Mouse (Mus musculus) thymus, adult 18-20 months (tissue): ENCODE measurements around the gene Sit1.
A peak's percentile ranks its signal among the peaks of the same experiment; 100 is the strongest.
"Not testable (repeated sequence)": the region's sequence is repeated elsewhere in the genome, so short reads cannot be mapped to it uniquely, and the experiment has no call there.

ENCODE experiments used
- DNase-seq, 2 experiments: peaks; one replicate each; pipeline ENCODE4 v3.0.0; 2022; ENCODE audit warnings: mixed read lengths in 2 of 2

The Sit1 gene

DNA sequence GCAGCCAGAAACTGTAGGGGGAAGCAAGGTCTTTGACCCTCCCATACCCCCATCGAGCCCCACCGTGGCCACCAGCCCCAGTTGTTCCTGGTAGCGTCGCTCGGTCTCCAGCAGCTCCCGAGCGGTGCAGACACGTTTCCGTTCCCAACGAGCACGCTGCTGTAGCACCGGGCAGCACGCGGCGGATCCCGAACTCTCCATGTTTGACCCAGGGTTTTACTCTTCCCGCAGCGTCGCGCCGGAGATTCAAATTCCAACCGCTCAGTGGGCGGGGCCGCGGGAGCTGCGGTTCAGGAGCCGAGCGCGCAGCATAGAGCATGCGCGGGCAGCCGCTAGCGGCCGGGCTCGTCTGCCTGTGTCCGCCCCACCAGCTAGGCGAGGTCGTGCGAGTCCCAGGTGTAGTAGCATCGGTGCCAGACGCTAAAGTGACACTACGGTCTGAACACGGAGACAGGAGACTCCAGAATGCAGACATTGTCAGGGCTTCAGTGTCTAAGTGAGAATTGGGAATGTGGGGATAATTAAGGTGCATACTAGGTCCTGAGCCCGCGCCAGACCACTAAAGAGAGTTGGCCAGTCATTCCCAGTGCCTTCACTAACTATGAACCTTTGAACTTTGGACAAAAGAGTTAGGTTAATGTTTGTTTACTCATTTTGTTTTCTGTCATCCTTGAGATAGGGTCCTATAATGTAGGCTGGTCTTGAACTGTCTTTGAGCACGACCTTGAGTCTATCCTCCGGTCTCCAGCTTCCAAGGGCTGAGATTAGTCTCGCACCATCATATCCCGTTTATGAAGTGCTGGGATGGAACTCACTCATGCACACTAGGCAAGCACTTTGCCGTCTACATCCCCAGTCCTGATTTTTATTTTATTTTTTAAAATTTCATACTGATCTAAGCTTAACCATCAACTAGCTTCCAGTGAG lies 16.1 kb upstream of the Sit1 start, which contains the start of gene Arhgef39:
Gene Arhgef39 (minus strand): TSS at position 289 of the 927 bp plus-strand sequence.
- peak; percentile 67 for DNase-seq

DNA sequence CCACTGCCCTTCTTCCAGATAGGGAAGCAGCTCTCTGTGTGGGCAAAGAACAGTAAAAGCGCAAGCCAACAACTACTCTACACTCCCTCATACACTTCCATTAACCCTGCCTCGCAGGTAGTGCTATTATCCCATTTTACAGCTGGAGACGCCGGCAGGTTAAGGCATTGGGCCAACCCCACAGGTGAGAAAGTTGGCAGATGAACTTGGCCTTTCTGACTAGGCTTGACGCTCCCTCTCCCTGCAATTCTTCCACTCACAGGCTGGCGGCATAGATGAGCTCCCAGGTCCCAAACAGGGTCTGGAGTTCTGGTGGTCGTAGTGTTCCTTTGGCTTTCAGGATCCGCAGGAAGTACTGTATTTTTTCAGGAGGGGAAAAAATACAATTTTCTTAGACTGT lies 15.4 kb upstream of the Sit1 start:
- no peak for DNase-seq

- no peak for DNase-seq
Measured at GRCm38 (mm10) chr4:43497946-43498345, 14.4 kb upstream of the Sit1 start.

- DNase-seq, result no peak
Measured at GRCm38 (mm10) chr4:43497405-43497804, 13.9 kb upstream of the Sit1 start.

DNA sequence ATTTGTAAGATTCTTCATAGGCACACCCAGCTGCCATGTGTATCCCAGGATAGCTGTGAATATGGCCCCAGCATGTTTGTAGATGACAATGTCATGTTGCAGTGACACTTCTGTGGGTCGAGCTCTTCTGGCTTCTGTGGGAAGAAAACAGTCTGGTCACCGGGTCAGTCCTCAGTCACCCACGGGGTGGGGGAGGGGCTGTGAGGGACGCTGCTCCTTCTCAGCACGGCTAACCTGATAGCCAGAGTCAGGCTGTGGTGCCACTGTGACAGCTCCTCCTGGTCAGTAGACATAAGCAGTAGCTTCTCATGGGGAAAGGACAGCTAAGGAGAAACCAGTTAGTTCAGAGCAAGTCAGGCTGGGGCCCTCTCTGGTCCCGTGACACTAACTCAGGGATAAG lies 13.1 kb upstream of the Sit1 start:
- no peak for DNase-seq

DNA sequence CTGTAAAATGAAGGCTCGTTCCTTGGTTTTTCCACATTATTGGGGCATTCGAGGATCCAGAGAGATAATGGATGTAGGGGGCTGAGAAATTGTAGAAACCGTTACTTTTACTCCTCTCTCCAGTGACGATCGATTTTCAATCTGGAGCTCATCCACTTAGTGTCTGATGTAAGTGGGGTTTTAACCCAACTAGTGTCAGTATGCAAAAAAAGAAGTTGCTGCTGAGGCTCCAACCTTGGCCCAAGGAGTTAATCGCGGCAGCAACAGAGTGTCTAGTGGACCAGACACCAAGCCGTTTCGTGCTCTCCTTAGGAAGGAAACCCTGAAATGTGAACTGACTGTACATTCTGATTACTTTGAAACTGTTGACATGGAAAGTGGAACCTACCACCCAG lies 10.3 kb upstream of the Sit1 start:
- no peak for DNase-seq

GRCm38 (mm10) chr4:43493186-43493845 lies 9.8 kb upstream of the Sit1 start:
- DNase-seq, result peak; percentile 94 to 96

GRCm38 (mm10) chr4:43492821-43493185 lies 9.3 kb upstream of the Sit1 start, which contains the start of gene Ccdc107:
Gene Ccdc107, plus strand, starts transcription at chr4:43492900.
- DNase-seq, result peak; percentile 93 to 96

DNA sequence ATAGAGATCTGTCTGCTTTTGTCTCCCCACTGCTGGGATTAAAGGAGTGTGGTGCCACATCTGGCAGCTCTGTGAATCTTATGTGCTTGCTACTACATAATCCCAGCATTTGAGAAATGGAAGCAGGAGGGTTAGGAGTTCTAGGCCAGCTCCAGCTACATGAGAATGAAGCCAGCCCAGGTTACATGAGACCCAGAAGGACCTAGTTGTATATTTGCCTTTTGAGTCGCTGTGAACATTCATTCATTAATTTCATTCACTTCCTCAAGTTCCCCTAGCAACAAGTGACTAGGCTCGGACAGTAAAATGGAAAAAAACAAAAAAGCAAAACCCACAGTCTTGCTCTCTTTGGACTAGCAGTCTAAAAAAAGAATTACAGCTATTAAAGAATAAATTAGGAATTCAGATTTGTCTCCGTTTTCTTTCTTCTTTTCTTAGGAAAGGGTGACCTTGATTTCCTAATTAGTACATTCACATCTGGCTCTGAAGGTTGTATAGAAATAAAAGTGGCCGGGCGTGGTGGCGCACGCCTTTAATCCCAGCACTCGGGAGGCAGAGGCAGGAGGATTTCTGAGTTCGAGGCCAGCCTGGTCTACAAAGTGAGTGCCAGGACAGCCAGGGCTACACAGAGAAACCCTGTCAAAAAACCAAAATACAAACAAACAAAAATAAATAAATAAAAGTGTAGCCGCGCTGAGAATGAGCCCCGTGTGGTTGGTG lies 8.7 kb upstream of the Sit1 start:
- no peak for DNase-seq

GRCm38 (mm10) chr4:43490801-43491200 lies 7.3 kb upstream of the Sit1 start:
- no peak for DNase-seq

DNA sequence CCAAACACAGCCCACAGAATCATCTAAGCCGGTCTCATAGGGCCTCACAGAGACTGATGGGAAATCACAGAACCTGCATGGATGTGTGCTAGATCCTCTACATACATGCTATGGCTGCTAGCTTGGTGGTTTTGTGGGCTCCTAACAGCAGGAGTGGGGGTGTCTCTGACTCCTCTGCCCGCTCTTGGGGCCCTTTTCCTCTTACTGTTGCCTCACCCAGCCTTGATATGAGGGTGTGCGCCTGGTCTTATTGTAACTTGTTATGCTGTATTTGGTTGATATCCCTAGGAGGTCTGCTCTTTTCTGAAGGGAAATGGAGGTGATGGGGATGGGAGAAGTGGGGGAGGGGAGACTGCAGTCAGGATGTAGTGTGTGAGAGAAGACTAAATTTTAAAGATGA lies 6.1 kb upstream of the Sit1 start:
- no peak for DNase-seq

- DNase-seq, result not testable (repeated sequence)
Measured at GRCm38 (mm10) chr4:43485666-43486065, 2.1 kb upstream of the Sit1 start.

DNA sequence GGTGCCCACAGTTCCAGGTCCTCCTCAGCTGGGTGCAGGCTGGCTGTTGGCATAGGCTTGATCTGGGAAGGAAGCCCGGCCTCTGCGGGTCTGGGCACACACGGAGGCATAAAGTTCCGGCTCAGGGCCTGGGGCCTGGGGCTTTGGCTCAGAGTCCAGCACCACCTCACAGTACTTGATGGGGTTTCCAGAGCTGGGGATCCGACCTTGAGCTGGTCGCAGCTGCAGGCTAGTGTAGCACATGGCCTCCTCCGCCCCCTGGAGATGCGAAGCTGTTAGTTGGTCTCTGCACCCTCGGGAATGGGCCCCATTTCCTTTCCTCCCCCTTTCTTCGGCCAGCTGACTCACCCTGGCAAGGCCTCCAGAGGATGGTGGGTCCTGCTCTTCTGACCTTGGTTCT lies 943 bp downstream of the Sit1 start:
- peak in 1 of 2 experiments; percentile 47 for DNase-seq

GRCm38 (mm10) chr4:43481894-43482456 lies 1.6 kb downstream of the Sit1 start:
- peak in 1 of 2 experiments; percentile 71 for DNase-seq

GRCm38 (mm10) chr4:43480985-43481384 lies 2.5 kb downstream of the Sit1 start:
- DNase-seq, result no peak

GRCm38 (mm10) chr4:43478906-43479832 lies 4.4 kb downstream of the Sit1 start:
- peak in 1 of 2 experiments; percentile 61 for DNase-seq

DNA sequence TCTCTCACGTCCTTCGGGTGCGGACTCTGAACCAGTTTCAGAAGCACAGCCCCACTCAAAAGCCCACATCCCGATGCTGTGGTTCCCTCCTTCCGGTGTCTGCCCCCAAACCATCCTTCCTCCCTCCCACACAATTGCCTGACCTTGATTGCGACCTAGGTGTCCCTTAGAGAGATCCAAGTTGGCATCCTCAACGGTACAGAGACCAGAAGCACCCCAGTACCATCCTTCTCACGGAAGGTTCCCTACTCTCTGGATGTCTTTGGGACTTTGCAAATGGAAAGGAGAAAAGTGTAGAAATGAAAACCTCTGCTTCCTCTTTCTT lies 5.0 kb downstream of the Sit1 start:
- DNase-seq, result peak; percentile 63 to 80

GRCm38 (mm10) chr4:43477857-43478533 lies 5.5 kb downstream of the Sit1 start:
- DNase-seq, result peak; percentile 80 to 87

DNA sequence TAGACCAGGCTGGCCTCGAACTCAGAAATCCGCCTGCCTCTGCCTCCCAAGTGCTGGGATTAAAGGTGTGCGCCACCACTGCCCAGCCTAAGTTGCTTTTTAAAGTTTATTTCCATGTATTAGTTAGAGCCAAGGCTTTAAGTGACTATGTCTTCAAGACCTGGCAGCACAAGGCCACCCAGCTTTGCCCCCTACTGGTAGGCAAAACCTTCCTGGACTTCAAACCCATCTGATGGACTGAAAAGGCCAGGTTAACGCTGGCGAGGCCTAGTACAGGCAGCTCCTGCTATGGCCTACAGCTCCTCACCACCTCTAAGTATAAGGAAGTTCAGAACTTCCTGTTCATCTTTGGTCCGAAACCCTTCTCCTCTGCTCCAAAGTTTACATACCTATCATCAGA lies 6.9 kb downstream of the Sit1 start:
- DNase-seq, result no peak

- DNase-seq, result no peak
Measured at GRCm38 (mm10) chr4:43473636-43474035, 9.9 kb downstream of the Sit1 start.

DNA sequence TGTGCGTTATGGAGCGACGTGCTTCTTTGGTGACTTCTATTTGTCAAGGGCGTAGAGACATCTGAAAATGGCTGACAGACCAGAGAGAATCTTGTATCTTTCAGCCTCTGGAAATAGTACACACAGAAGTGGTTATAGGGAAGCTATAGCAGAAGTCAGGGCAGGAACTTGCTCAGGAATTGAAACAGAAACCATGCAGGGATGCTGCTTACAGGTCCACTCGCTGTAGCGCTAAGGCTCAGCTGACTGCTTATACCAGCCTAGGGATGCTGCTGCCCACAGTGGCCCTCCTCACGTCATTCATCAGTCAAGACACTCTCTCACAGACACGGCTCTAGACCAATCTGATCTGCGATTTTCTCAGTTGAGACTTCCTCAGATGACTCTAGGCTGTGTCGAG lies 13.2 kb downstream of the Sit1 start:
- DNase-seq, result no peak
